Mouse (Mus musculus): Measurements from ENCODE around the gene Pipox.

DNA sequence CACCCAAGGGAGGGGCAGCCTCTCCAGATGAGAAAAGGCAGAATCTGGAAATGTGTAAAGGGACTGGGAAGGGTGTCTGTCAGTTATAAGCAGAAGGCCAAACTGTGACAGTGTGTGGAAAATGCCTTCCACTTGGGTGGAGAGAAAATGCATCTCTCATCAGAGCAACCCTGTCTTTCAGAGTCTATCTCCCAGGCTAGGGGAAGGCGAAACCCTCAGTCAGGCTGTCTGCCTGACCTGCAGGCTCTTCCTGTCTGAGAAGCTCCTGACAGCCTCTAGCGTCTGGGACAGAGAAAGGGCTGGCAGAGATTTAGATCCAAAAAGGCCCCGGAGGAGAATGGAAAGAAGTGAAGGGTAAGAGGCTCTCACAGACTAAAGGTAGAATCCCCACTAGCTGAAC lies 9.9 kb upstream of the Pipox start:
- no peak for TF ChIP-seq POLR2A (IDR thresholded peaks at IDR 0.05; ENCODE audit: extremely low read depth, insufficient read depth, low read length)
- TF ChIP-seq CTCF (IDR thresholded peaks at IDR 0.05; ENCODE audit: extremely low read depth, insufficient read depth, low read length): no peak
